Mouse (Mus musculus) embryonic facial prominence, embryonic 12.5 days (tissue): ENCODE results near the gene Tcirg1. TPM values are rescaled to one million over a fixed set of nuclear protein-coding genes. Genes with fewer than 3 reads are reported as not detected.
A peak's percentile ranks its signal among the peaks of the same experiment; 100 is the strongest.

ENCODE experiments used
- ATAC-seq: fragments of 200-750 bp; cut with Nextera tagmentation; 2 replicates; pipeline ENCODE4 v1.8.0; 2017; ENCODE audit not compliant: insufficient number of reproducible peaks, insufficient read depth, low FRiP score, low TSS enrichment
- H3K27ac ChIP-seq: fragments of 300-500 bp; sonication (generic); 2 replicates; pipeline ENCODE4 v1.5.1; 2016; ENCODE audit warnings: mild to moderate bottlenecking
- H3K27me3 ChIP-seq: fragments of 300-500 bp; sonication (generic); 2 replicates; pipeline ENCODE4 v1.6.1; 2016; ENCODE audit warnings: mild to moderate bottlenecking, moderate library complexity
- H3K36me3 ChIP-seq: fragments of 300-500 bp; sonication (generic); 2 replicates; pipeline ENCODE4 v1.6.1; 2016; ENCODE audit warnings: mild to moderate bottlenecking
- H3K4me1 ChIP-seq: fragments of 300-500 bp; sonication (generic); 2 replicates; pipeline ENCODE4 v1.6.1; 2016
- H3K4me2 ChIP-seq: fragments of 300-500 bp; sonication (generic); replicated peaks from 2 replicates; pipeline ENCODE4 v1.6.1; 2016; ENCODE audit warnings: mild to moderate bottlenecking, moderate library complexity
- H3K4me3 ChIP-seq: fragments of 300-500 bp; sonication (generic); 2 replicates; pipeline ENCODE4 v1.5.1; 2016; ENCODE audit warnings: mild to moderate bottlenecking
- H3K9ac ChIP-seq: fragments of 300-500 bp; sonication (generic); 2 replicates; pipeline ENCODE4 v1.6.1; 2016; ENCODE audit warnings: mild to moderate bottlenecking, moderate library complexity
- H3K9me3 ChIP-seq: fragments of 300-500 bp; sonication (generic); 2 replicates; pipeline ENCODE4 v1.6.1; 2016; ENCODE audit warnings: mild to moderate bottlenecking, moderate library complexity
- WGBS: fragments of 180-500 bp; shearing (Covaris S2); methylation state at CpG from one replicate; pipeline ENCODE4 v1.1.7; 2016; 5-methylcytosine and 5-hydroxymethylcytosine counted together
- polyA plus RNA-seq: library from polyadenylated mRNA; unstranded; fragments of >200 nt; fragmentation: Nextera tagmentation; extraction: Ambion mirVana; gene quantifications from 2 replicates; pipeline ENCODE4 v1.2.1, GENCODE M21; 2016

Gene Tcirg1
- 46.4 and 53.6 TPM in 2 replicates for polyA plus RNA-seq

GRCm38 (mm10) chr19:3906795-3907786 is at the start of gene Tcirg1:
Gene Tcirg1, minus strand, starts transcription at chr19:3907133.
- Histone ChIP-seq H3K9ac (peak within 1 kb of the TSS; percentile 61), H3K4me2 (peak within 1 kb of the TSS; percentile 60), H3K4me3 (peak within 1 kb of the TSS; percentile 56), H3K27ac (peak within 1 kb of the TSS; percentile 77), H3K4me1 (peaks cover 45% of the 10 kb centered on the region), H3K36me3 (peaks cover 43% of the 10 kb centered on the region), H3K9me3 (no peaks in the 10 kb centered on the region), H3K27me3 (no peaks in the 10 kb centered on the region)
- 5% methylated on average over 36 of the region's 36 CpGs for WGBS
- ATAC-seq: peak; percentile 60

DNA sequence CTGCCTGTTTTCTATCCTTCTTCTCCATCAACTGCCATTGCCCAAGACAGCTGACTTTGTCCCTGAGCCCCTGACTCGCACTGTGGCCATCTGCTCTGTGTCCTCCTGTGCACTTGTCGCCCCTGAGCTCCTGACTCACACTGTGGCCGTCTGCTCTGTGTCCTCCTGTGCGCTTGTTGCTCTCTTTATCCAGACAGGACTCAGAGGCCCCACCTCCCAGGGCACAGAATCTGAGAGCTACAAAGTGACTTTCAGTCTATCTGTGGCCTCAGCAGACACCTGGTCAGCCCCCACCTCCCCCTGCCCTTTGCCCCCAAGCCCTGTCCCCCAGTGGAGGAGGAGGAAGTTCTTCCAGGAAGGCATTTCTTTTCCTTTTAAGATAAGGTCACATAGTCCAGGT is 48.9 kb upstream of the Tcirg1 start:
- 61% methylated on average over 4 of the region's 4 CpGs for WGBS
- Histone ChIP-seq H3K9me3 (no peaks in the 10 kb centered on the region), H3K27ac (no peak overlapping the region), H3K9ac (no peak overlapping the region), H3K4me3 (no peak overlapping the region), H3K4me1 (no peaks in the 10 kb centered on the region), H3K36me3 (no peaks in the 10 kb centered on the region), H3K27me3 (no peaks in the 10 kb centered on the region), H3K4me2 (no peak overlapping the region)
- no peak for ATAC-seq

- H3K36me3 ChIP-seq: no peaks in the 10 kb centered on the region
- no peaks in the 10 kb centered on the region for H3K9me3 ChIP-seq
- H3K4me2 ChIP-seq: no peak overlapping the region
- no peaks in the 10 kb centered on the region for H3K4me1 ChIP-seq
- no peak for ATAC-seq
- no peaks in the 10 kb centered on the region for H3K27me3 ChIP-seq
- no peak overlapping the region for H3K9ac ChIP-seq
- H3K4me3 ChIP-seq: no peak overlapping the region
- no peak overlapping the region for H3K27ac ChIP-seq
- WGBS: 82% methylated on average over 3 of the region's 3 CpGs
These were observed 48.1 kb upstream of the Tcirg1 start for GRCm38 (mm10) chr19:3955033-3955432.

GRCm38 (mm10) chr19:3952099-3952498 is 45.2 kb upstream of the Tcirg1 start:
- H3K9me3 ChIP-seq: no peaks in the 10 kb centered on the region
- H3K9ac ChIP-seq: no peak overlapping the region
- 46% methylated on average over 1 of the region's 1 CpGs for WGBS
- ATAC-seq: no peak
- no peak overlapping the region for H3K4me2 ChIP-seq
- H3K27ac ChIP-seq: no peak overlapping the region
- no peaks in the 10 kb centered on the region for H3K27me3 ChIP-seq
- no peak overlapping the region for H3K4me3 ChIP-seq
- H3K36me3 ChIP-seq: no peaks in the 10 kb centered on the region
- no peaks in the 10 kb centered on the region for H3K4me1 ChIP-seq

DNA sequence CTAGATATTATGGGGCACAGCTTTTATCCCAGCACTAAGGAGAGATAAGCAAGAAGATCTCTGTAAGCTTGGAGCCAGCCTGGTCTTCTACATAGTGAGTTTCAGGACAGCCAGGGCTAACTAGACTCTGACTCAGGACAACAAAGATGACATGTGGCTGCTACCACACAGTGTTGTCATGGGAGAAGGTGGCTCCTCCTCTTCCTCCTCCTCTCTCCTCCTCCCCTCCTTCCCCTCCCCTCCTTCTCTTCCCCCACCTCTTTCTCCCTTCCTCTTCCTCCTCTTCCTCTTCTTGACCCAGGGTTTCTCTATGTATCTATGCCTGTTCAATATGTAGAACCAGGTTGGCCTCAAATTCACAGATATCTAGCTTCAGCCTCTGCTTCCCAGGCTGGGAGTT is 44.5 kb upstream of the Tcirg1 start:
- no peaks in the 10 kb centered on the region for H3K4me1 ChIP-seq
- H3K4me2 ChIP-seq: no peak overlapping the region
- no peak overlapping the region for H3K4me3 ChIP-seq
- H3K27ac ChIP-seq: no peak overlapping the region
- ATAC-seq: no peak
- H3K36me3 ChIP-seq: no peaks in the 10 kb centered on the region
- H3K27me3 ChIP-seq: no peaks in the 10 kb centered on the region
- no peak overlapping the region for H3K9ac ChIP-seq
- H3K9me3 ChIP-seq: no peaks in the 10 kb centered on the region

DNA sequence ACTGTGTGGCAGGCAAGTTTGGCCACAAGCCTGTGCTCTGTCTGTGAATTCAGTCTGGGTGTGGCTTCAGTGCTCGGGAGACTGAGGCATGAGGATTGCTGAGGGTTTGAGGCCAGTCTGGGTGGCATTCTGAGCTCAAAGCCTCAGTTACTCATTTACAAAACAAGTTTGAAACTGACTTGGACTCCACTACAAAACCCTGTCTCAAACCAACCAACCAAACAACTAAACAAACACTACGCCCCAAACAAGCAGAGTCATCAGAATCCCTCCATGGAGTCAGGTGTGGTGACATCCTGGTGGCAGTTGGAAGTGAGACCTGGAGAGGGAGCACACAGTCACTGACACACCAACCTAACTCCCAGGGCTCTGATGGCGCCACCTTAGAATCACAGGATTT is 43.4 kb upstream of the Tcirg1 start:
- Histone ChIP-seq H3K4me3 (no peak overlapping the region), H3K4me2 (no peak overlapping the region), H3K36me3 (no peaks in the 10 kb centered on the region), H3K27ac (no peak overlapping the region), H3K27me3 (no peaks in the 10 kb centered on the region), H3K9me3 (no peaks in the 10 kb centered on the region), H3K4me1 (no peaks in the 10 kb centered on the region), H3K9ac (no peak overlapping the region)
- WGBS: 84% methylated on average over 3 of the region's 3 CpGs
- no peak for ATAC-seq

DNA sequence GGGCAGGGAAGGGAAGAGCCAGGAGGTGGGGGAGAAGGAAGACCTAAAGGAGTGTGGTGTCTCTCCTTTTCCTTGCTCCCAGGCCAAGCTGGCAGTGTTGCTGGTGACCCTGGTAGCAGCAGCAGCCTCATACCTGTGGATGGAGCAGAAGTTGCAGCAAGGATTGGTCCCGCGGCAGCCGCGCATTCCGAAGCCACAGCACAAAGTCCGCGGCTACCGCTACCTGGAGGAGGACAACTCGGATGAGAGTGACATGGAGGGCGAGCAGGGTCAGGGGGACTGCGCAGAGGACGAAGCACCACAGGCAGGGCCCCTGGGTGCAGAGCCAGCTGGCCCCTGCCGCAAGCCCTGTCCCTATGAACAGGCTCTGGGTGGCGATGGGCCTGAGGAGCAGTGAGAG is 41.6 kb upstream of the Tcirg1 start:
- Histone ChIP-seq H3K27me3 (no peaks in the 10 kb centered on the region), H3K4me2 (no peak overlapping the region), H3K4me3 (no peak overlapping the region), H3K9me3 (no peaks in the 10 kb centered on the region), H3K9ac (no peak overlapping the region), H3K27ac (no peak overlapping the region), H3K4me1 (no peaks in the 10 kb centered on the region), H3K36me3 (no peaks in the 10 kb centered on the region)
- no peak for ATAC-seq
- WGBS: 70% methylated on average over 14 of the region's 14 CpGs

- H3K9me3 ChIP-seq: no peaks in the 10 kb centered on the region
- H3K4me2 ChIP-seq: no peak overlapping the region
- no peaks in the 10 kb centered on the region for H3K27me3 ChIP-seq
- no peaks in the 10 kb centered on the region for H3K4me1 ChIP-seq
- no peak overlapping the region for H3K27ac ChIP-seq
- no peak overlapping the region for H3K9ac ChIP-seq
- 72% methylated on average over 3 of the region's 3 CpGs for WGBS
- no peak for ATAC-seq
- H3K4me3 ChIP-seq: no peak overlapping the region
- H3K36me3 ChIP-seq: no peaks in the 10 kb centered on the region
These were observed 40.9 kb upstream of the Tcirg1 start for GRCm38 (mm10) chr19:3947813-3948212.

DNA sequence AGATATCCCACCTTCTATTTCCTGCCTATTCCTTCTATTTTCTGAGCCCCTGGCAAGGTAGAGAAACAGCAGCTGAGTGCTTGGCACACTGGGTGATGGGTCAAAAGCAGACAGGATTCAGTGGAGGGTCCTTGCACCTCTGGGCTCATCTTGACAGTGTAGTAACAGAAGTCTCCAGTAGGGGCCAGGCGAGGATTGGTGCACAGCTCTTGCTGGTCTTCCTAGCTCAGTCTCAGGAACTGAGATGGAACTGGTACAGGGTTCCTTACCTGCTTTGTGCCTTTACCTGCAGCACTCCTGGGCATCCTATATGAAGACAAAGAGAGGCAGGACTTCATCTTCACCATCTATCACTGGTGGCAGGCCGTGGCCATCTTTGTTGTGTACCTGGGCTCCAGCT is 39.8 kb upstream of the Tcirg1 start:
- H3K9ac ChIP-seq: no peak overlapping the region
- no peaks in the 10 kb centered on the region for H3K4me1 ChIP-seq
- H3K9me3 ChIP-seq: no peaks in the 10 kb centered on the region
- no peaks in the 10 kb centered on the region for H3K36me3 ChIP-seq
- H3K4me2 ChIP-seq: no peak overlapping the region
- no peaks in the 10 kb centered on the region for H3K27me3 ChIP-seq
- no peak for ATAC-seq
- H3K4me3 ChIP-seq: no peak overlapping the region
- WGBS: 18% methylated on average over 2 of the region's 2 CpGs
- no peak overlapping the region for H3K27ac ChIP-seq

DNA sequence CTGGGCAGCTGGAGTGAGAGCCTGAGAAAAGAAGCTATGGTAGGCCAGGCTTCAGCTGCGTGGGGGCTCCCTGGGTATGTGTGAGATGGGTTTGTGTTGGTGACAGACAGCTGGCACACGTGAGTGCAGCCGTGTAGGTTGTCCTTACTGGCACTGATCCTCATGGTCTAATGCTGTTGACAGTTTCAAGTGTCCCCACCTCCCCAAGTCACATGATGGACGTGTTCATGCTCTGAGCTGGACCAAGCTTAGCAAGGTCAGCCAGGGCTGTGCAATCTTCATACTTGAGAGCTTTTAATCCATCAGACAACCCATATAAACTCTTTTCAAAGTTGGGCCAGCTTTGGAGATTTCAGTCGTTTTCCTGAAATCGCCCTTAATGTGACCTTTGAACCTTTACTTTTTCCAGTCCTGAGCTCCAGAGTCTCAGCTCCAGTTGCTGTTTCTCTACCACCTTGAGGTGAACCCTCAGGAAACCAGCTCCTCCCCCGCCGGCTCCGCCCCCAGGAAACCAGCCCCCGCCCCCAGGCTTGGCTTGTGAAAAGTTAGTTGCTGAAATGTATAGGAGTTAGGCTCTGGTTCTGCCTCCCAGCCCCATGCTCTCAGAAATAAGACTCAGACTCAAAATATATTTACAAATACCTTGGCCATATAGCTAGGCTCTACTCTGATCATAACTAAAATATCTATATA is 39.1 kb upstream of the Tcirg1 start:
- Histone ChIP-seq H3K9me3 (no peaks in the 10 kb centered on the region), H3K36me3 (no peaks in the 10 kb centered on the region), H3K4me2 (no peak overlapping the region), H3K9ac (no peak overlapping the region), H3K27me3 (no peaks in the 10 kb centered on the region), H3K4me1 (no peaks in the 10 kb centered on the region), H3K4me3 (no peak overlapping the region), H3K27ac (no peak overlapping the region)
- no peak for ATAC-seq
- 32% methylated on average over 10 of the region's 10 CpGs for WGBS

- H3K9me3 ChIP-seq: no peaks in the 10 kb centered on the region
- H3K4me3 ChIP-seq: no peak overlapping the region
- H3K27me3 ChIP-seq: no peaks in the 10 kb centered on the region
- no peaks in the 10 kb centered on the region for H3K4me1 ChIP-seq
- no peak for ATAC-seq
- H3K36me3 ChIP-seq: no peaks in the 10 kb centered on the region
- H3K27ac ChIP-seq: no peak overlapping the region
- no peak overlapping the region for H3K9ac ChIP-seq
- 0 out of 2 replicates have a peak overlapping the region, but pooled peaks have one; percentile 20 for H3K4me2 ChIP-seq
- 17% methylated on average over 27 of the region's 27 CpGs for WGBS
These were observed 36.2 kb upstream of the Tcirg1 start for GRCm38 (mm10) chr19:3942986-3943735.
